Mouse (Mus musculus) neural tube, embryonic 11.5 days (tissue): ENCODE data around the gene Snupn. TPM values are rescaled to one million over a fixed set of nuclear protein-coding genes. Genes with fewer than 3 reads are reported as not detected.

Experiments
- ATAC-seq: fragments of 200-750 bp; cut with Nextera tagmentation; 2 replicates; pipeline ENCODE4 v1.8.0; 2017; ENCODE audit warnings: moderate number of reproducible peaks, mild to moderate bottlenecking, moderate TSS enrichment, moderate library complexity; ENCODE audit not compliant: insufficient read depth, low FRiP score, low TSS enrichment
- DNase-seq: peaks from one replicate; pipeline ENCODE4 v3.0.0-alpha.2; 2015; ENCODE audit warnings: low spot score
- H3K27ac ChIP-seq: fragments of 300-500 bp; sonication (generic); 2 replicates; pipeline ENCODE4 v1.5.1; 2014; ENCODE audit warnings: low read depth, mild to moderate bottlenecking, low read length
- H3K27me3 ChIP-seq: fragments of 300-500 bp; sonication (generic); 2 replicates; pipeline ENCODE4 v1.6.1; 2014; ENCODE audit warnings: mild to moderate bottlenecking, low read length, mixed read lengths; ENCODE audit not compliant: control insufficient read depth, insufficient read depth
- H3K36me3 ChIP-seq: fragments of 300-500 bp; sonication (generic); 2 replicates; pipeline ENCODE4 v1.6.1; 2014; ENCODE audit warnings: mild to moderate bottlenecking, low read length, moderate library complexity, mixed read lengths; ENCODE audit not compliant: control insufficient read depth, insufficient read depth
- H3K4me1 ChIP-seq: fragments of 300-500 bp; sonication (generic); 2 replicates; pipeline ENCODE4 v1.6.1; 2014; ENCODE audit warnings: low read length, mixed read lengths; ENCODE audit not compliant: control insufficient read depth, insufficient read depth
- H3K4me2 ChIP-seq: fragments of 300-500 bp; sonication (generic); 2 replicates; pipeline ENCODE4 v1.6.1; 2014; ENCODE audit warnings: low read depth, mild to moderate bottlenecking, moderate library complexity
- H3K4me3 ChIP-seq: fragments of 300-500 bp; sonication (generic); 2 replicates; pipeline ENCODE4 v1.5.1; 2014; ENCODE audit warnings: low read depth, low read length
- H3K9ac ChIP-seq: fragments of 300-500 bp; sonication (generic); 2 replicates; pipeline ENCODE4 v1.6.1; 2014; ENCODE audit warnings: mild to moderate bottlenecking, low read length
- H3K9me3 ChIP-seq: fragments of 300-500 bp; sonication (generic); 2 replicates; pipeline ENCODE4 v1.6.1; 2016; ENCODE audit warnings: low read length; ENCODE audit not compliant: control insufficient read depth
- WGBS: fragments of 180-500 bp; shearing (Covaris S2); extraction: QIAGEN DNeasy Blood & Tissue Kit; methylation state at CpG from one replicate; pipeline ENCODE4 v1.1.7; 2014; 5-methylcytosine and 5-hydroxymethylcytosine counted together
- polyA plus RNA-seq: library from polyadenylated mRNA; unstranded; fragments of >200 nt; fragmentation: Nextera tagmentation; extraction: Ambion mirVana; gene quantifications from 2 replicates; pipeline ENCODE4 v1.2.1, GENCODE M21; 2014

Snupn gene
- polyA plus RNA-seq, 1 experiment from 2014 or later: 28.9 TPM

- Histone ChIP-seq H3K4me3 (no peak overlapping the region), H3K27ac (no peak overlapping the region), H3K4me1 (no peaks in the 10 kb centered on the region), H3K36me3 (no peaks in the 10 kb centered on the region), H3K9me3 (no peaks in the 10 kb centered on the region), H3K27me3 (no peaks in the 10 kb centered on the region), H3K9ac (no peak overlapping the region), H3K4me2 (no peak overlapping the region)
- 73% methylated on average over 1 of the region's 1 CpGs for WGBS
- ATAC-seq (no peak), DNase-seq (no peak)
Observed at GRCm38 (mm10) chr9:57012393-57012792, 61.7 kb downstream of the Snupn start.

GRCm38 (mm10) chr9:57012895-57013294, 62.2 kb downstream of the Snupn start:
- WGBS: 94% methylated on average over 4 of the region's 4 CpGs
- Histone ChIP-seq H3K36me3 (no peaks in the 10 kb centered on the region), H3K9ac (no peak overlapping the region), H3K27me3 (no peaks in the 10 kb centered on the region), H3K4me1 (no peaks in the 10 kb centered on the region), H3K27ac (no peak overlapping the region), H3K4me2 (no peak overlapping the region), H3K4me3 (no peak overlapping the region), H3K9me3 (no peaks in the 10 kb centered on the region)
- no peak for DNase-seq
- ATAC-seq: no peak

- WGBS: 88% methylated on average over 1 of the region's 1 CpGs
- Histone ChIP-seq H3K27me3 (no peaks in the 10 kb centered on the region), H3K4me1 (no peaks in the 10 kb centered on the region), H3K36me3 (no peaks in the 10 kb centered on the region), H3K4me2 (no peak overlapping the region), H3K9me3 (no peaks in the 10 kb centered on the region), H3K4me3 (no peak overlapping the region), H3K27ac (no peak overlapping the region), H3K9ac (no peak overlapping the region)
- ATAC-seq (no peak), DNase-seq (no peak)
Observed at GRCm38 (mm10) chr9:57013756-57014155, 63.1 kb downstream of the Snupn start.

GRCm38 (mm10) chr9:57014766-57015165, 64.1 kb downstream of the Snupn start:
- no peaks in the 10 kb centered on the region for H3K9me3 ChIP-seq
- H3K9ac ChIP-seq: no peak overlapping the region
- H3K4me1 ChIP-seq: no peaks in the 10 kb centered on the region
- H3K4me2 ChIP-seq: no peak overlapping the region
- no peak overlapping the region for H3K4me3 ChIP-seq
- DNase-seq (no peak), ATAC-seq (no peak)
- 93% methylated on average over 1 of the region's 1 CpGs for WGBS
- no peak overlapping the region for H3K27ac ChIP-seq
- H3K36me3 ChIP-seq: no peaks in the 10 kb centered on the region
- H3K27me3 ChIP-seq: no peaks in the 10 kb centered on the region

DNA sequence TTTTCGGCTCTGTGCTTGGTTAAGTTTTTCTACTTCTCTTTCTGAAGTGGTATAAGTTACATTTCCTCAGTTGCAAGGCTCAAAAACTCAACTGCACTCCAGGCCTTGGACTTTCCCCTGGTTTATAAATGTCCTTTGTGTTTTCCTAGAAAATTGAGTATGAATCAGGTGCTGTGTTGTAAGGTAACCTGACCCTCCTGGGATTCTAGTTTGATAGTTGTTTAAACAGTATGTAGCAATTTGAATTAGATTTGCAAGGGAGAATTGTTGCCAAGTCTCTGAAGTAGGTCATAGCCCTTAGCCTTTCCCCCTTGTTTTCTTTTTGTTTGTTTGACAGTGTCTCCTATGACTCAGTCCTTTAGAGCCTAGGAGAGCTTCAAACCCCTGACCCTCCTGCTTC, 67.0 kb downstream of the Snupn start:
- Histone ChIP-seq H3K4me2 (no peak overlapping the region), H3K27ac (no peak overlapping the region), H3K27me3 (no peaks in the 10 kb centered on the region), H3K4me1 (no peaks in the 10 kb centered on the region), H3K4me3 (no peak overlapping the region), H3K9me3 (no peaks in the 10 kb centered on the region), H3K9ac (no peak overlapping the region), H3K36me3 (peaks cover 2% of the 10 kb centered on the region; the same call in 1 of the 2 replicates)
- no peak for ATAC-seq
- WGBS: 89% methylated on average over 1 of the region's 1 CpGs
- DNase-seq: no peak

GRCm38 (mm10) chr9:57031756-57032155, 81.1 kb downstream of the Snupn start:
- no peaks in the 10 kb centered on the region for H3K4me1 ChIP-seq
- 96% methylated on average over 1 of the region's 1 CpGs for WGBS
- H3K9me3 ChIP-seq: no peaks in the 10 kb centered on the region
- no peak overlapping the region for H3K4me2 ChIP-seq
- no peak overlapping the region for H3K4me3 ChIP-seq
- no peak overlapping the region for H3K27ac ChIP-seq
- H3K27me3 ChIP-seq: no peaks in the 10 kb centered on the region
- no peak for DNase-seq
- peaks cover 10% of the 10 kb centered on the region for H3K36me3 ChIP-seq
- no peak for ATAC-seq
- no peak overlapping the region for H3K9ac ChIP-seq

Other genes starting within 250 kb of the Snupn start
- 12.2 and 14.7 TPM in 2 replicates for gene Lingo1, start 154.4 kb upstream of the Snupn start, polyA plus RNA-seq
- gene Odf3l1, start 86.2 kb upstream of the Snupn start, polyA plus RNA-seq: not detected in 2 replicates
- 2.6 and 3.8 TPM in 2 replicates for gene Cspg4, start 85.8 kb upstream of the Snupn start, polyA plus RNA-seq
- gene Snx33, start 22.5 kb upstream of the Snupn start, polyA plus RNA-seq: 4.3 and 6.5 TPM in 2 replicates
- 60.2 and 67.4 TPM in 2 replicates for gene Imp3, start 13.4 kb upstream of the Snupn start, polyA plus RNA-seq
- gene Ptpn9, start 44.0 kb downstream of the Snupn start, polyA plus RNA-seq: 35.5 and 36.5 TPM in 2 replicates
- gene Sin3a, start 121.2 kb downstream of the Snupn start, polyA plus RNA-seq: 55.3 and 57.1 TPM in 2 replicates
- 23.9 and 29.4 TPM in 2 replicates for gene Man2c1, start 179.8 kb downstream of the Snupn start, polyA plus RNA-seq
- 6.6 TPM in 2 replicates for gene Neil1, start 197.4 kb downstream of the Snupn start, polyA plus RNA-seq
- 97.8 and 99.0 TPM in 2 replicates for gene Commd4, start 207.5 kb downstream of the Snupn start, polyA plus RNA-seq